Mouse (Mus musculus): ENCODE data around the gene Rps15a. TPM values are rescaled to one million over a fixed set of nuclear protein-coding genes. Genes with fewer than 3 reads are reported as not detected.

The Rps15a gene
- polyA plus RNA-seq, 1 experiment from 2014 or later = 803 TPM

- Histone ChIP-seq H3K4me3 (replicated peaks) (peak overlapping the region; percentile 9; the same call in 1 of the 2 replicates), H3K27me3 (no peaks in the 10 kb centered on the region), H3K9ac (no peak overlapping the region), H3K36me3 (peaks cover 86% of the 10 kb centered on the region), H3K4me2 (peak overlapping the region; percentile 83), H3K9me3 (replicated peaks) (no peaks in the 10 kb centered on the region), H3K4me1 (peaks cover 41% of the 10 kb centered on the region), H3K27ac (no peak overlapping the region)
- no peak for ATAC-seq (replicated peaks; ENCODE audit: low FRiP score)
- 75% methylated on average over 3 of the region's 3 CpGs for WGBS
Observed at GRCm38 (mm10) chr7:118111128-118111527, 4.9 kb downstream of the Rps15a start.

- WGBS = 70% methylated on average over 1 of the region's 1 CpGs
- Histone ChIP-seq H3K27me3 (no peaks in the 10 kb centered on the region), H3K36me3 (peaks cover 92% of the 10 kb centered on the region), H3K4me1 (peaks cover 19% of the 10 kb centered on the region), H3K9me3 (replicated peaks) (no peaks in the 10 kb centered on the region), H3K4me2 (no peak overlapping the region), H3K9ac (no peak overlapping the region), H3K4me3 (replicated peaks) (no peak overlapping the region), H3K27ac (no peak overlapping the region)
- no peak for ATAC-seq (replicated peaks; ENCODE audit: low FRiP score)
Observed at GRCm38 (mm10) chr7:118107671-118108070, 8.3 kb downstream of the Rps15a start.

GRCm38 (mm10) chr7:118104458-118105052, 11.4 kb downstream of the Rps15a start:
- Histone ChIP-seq H3K9ac (no peak overlapping the region), H3K9me3 (replicated peaks) (no peaks in the 10 kb centered on the region), H3K4me1 (no peaks in the 10 kb centered on the region), H3K27me3 (no peaks in the 10 kb centered on the region), H3K4me2 (no peak overlapping the region), H3K27ac (no peak overlapping the region), H3K4me3 (replicated peaks) (no peak overlapping the region), H3K36me3 (peaks cover 61% of the 10 kb centered on the region)
- 78% methylated on average over 5 of the region's 5 CpGs for WGBS
- ATAC-seq (replicated peaks; ENCODE audit: low FRiP score) = no peak

GRCm38 (mm10) chr7:118103462-118104379, 12.3 kb downstream of the Rps15a start:
- H3K9me3 ChIP-seq (replicated peaks) = no peaks in the 10 kb centered on the region
- no peak overlapping the region for H3K4me2 ChIP-seq
- H3K9ac ChIP-seq = no peak overlapping the region
- peaks cover 53% of the 10 kb centered on the region for H3K36me3 ChIP-seq
- WGBS = 46% methylated on average over 5 of the region's 5 CpGs
- ATAC-seq (replicated peaks; ENCODE audit: low FRiP score) = peak; percentile 40
- no peaks in the 10 kb centered on the region for H3K4me1 ChIP-seq
- no peaks in the 10 kb centered on the region for H3K27me3 ChIP-seq
- H3K4me3 ChIP-seq (replicated peaks) = no peak overlapping the region
- H3K27ac ChIP-seq = peak overlapping the region; percentile 30; the same call in 1 of the 2 replicates

- Histone ChIP-seq H3K27ac (peak overlapping the region; percentile 30; the same call in 1 of the 2 replicates), H3K4me1 (no peaks in the 10 kb centered on the region), H3K9ac (no peak overlapping the region), H3K4me2 (no peak overlapping the region), H3K36me3 (peaks cover 44% of the 10 kb centered on the region), H3K9me3 (replicated peaks) (no peaks in the 10 kb centered on the region), H3K27me3 (no peaks in the 10 kb centered on the region), H3K4me3 (replicated peaks) (no peak overlapping the region)
- 43% methylated on average over 4 of the region's 4 CpGs for WGBS
- ATAC-seq (replicated peaks; ENCODE audit: low FRiP score) = peak; percentile 57
Observed at GRCm38 (mm10) chr7:118102678-118103461, 13.1 kb downstream of the Rps15a start.

GRCm38 (mm10) chr7:118102231-118102630, 13.8 kb downstream of the Rps15a start:
- no peak; the same call in 1 of the 2 replicates for ATAC-seq (replicated peaks; ENCODE audit: low FRiP score)
- Histone ChIP-seq H3K27ac (0 out of 2 replicates have a peak overlapping the region, but pooled peaks have one; percentile 30), H3K4me2 (no peak overlapping the region), H3K36me3 (peaks cover 38% of the 10 kb centered on the region), H3K4me3 (replicated peaks) (no peak overlapping the region), H3K4me1 (no peaks in the 10 kb centered on the region), H3K9ac (no peak overlapping the region), H3K27me3 (no peaks in the 10 kb centered on the region), H3K9me3 (replicated peaks) (no peaks in the 10 kb centered on the region)
- WGBS = 37% methylated on average over 4 of the region's 4 CpGs

- no peak overlapping the region for H3K9ac ChIP-seq
- H3K4me2 ChIP-seq = no peak overlapping the region
- H3K4me3 ChIP-seq (replicated peaks) = no peak overlapping the region
- no peaks in the 10 kb centered on the region for H3K36me3 ChIP-seq
- no peaks in the 10 kb centered on the region for H3K9me3 ChIP-seq (replicated peaks)
- no peaks in the 10 kb centered on the region for H3K4me1 ChIP-seq
- no peak overlapping the region for H3K27ac ChIP-seq
- WGBS = 73% methylated on average over 7 of the region's 7 CpGs
- ATAC-seq (replicated peaks; ENCODE audit: low FRiP score) = no peak
- H3K27me3 ChIP-seq = no peaks in the 10 kb centered on the region
Observed at GRCm38 (mm10) chr7:118097615-118098014, 18.4 kb downstream of the Rps15a start.

GRCm38 (mm10) chr7:118079987-118080386, 36.0 kb downstream of the Rps15a start:
- H3K4me1 ChIP-seq = no peaks in the 10 kb centered on the region
- 83% methylated on average over 4 of the region's 4 CpGs for WGBS

GRCm38 (mm10) chr7:118079097-118079496, 36.9 kb downstream of the Rps15a start:
- no peak for ATAC-seq (replicated peaks; ENCODE audit: low FRiP score)
- Histone ChIP-seq H3K27ac (no peak overlapping the region), H3K9me3 (replicated peaks) (no peaks in the 10 kb centered on the region), H3K9ac (no peak overlapping the region), H3K36me3 (no peaks in the 10 kb centered on the region), H3K27me3 (no peaks in the 10 kb centered on the region), H3K4me3 (replicated peaks) (no peak overlapping the region), H3K4me2 (no peak overlapping the region), H3K4me1 (no peaks in the 10 kb centered on the region)
- WGBS = 92% methylated on average over 5 of the region's 5 CpGs

More at GRCm38 (mm10) chr7:118079987-118080386, 36.0 kb downstream of the Rps15a start:
- H3K9me3 ChIP-seq (replicated peaks) = no peaks in the 10 kb centered on the region
- no peak overlapping the region for H3K4me2 ChIP-seq
- no peak overlapping the region for H3K27ac ChIP-seq
- H3K27me3 ChIP-seq = no peaks in the 10 kb centered on the region
- H3K9ac ChIP-seq = no peak overlapping the region
- H3K4me3 ChIP-seq (replicated peaks) = no peak overlapping the region
- ATAC-seq (replicated peaks; ENCODE audit: low FRiP score) = no peak
- no peaks in the 10 kb centered on the region for H3K36me3 ChIP-seq

- Histone ChIP-seq H3K9me3 (replicated peaks) (no peaks in the 10 kb centered on the region), H3K4me1 (no peaks in the 10 kb centered on the region)
- ATAC-seq (replicated peaks; ENCODE audit: low FRiP score) = no peak
Observed at GRCm38 (mm10) chr7:118067261-118067660, 48.7 kb downstream of the Rps15a start.

GRCm38 (mm10) chr7:118056300-118056699, 59.7 kb downstream of the Rps15a start:
- Histone ChIP-seq H3K9me3 (replicated peaks) (peaks cover 7% of the 10 kb centered on the region; the same call in 1 of the 2 replicates), H3K36me3 (no peaks in the 10 kb centered on the region), H3K4me1 (no peaks in the 10 kb centered on the region), H3K4me2 (no peak overlapping the region), H3K4me3 (replicated peaks) (no peak overlapping the region), H3K27ac (no peak overlapping the region), H3K9ac (no peak overlapping the region), H3K27me3 (no peaks in the 10 kb centered on the region)
- 81% methylated on average over 6 of the region's 6 CpGs for WGBS
- ATAC-seq (replicated peaks; ENCODE audit: low FRiP score) = no peak

More at GRCm38 (mm10) chr7:118067261-118067660, 48.7 kb downstream of the Rps15a start:
- no peak overlapping the region for H3K9ac ChIP-seq
- no peak overlapping the region for H3K27ac ChIP-seq
- H3K27me3 ChIP-seq = no peaks in the 10 kb centered on the region
- WGBS = 93% methylated on average over 5 of the region's 5 CpGs
- no peak overlapping the region for H3K4me2 ChIP-seq
- H3K36me3 ChIP-seq = no peaks in the 10 kb centered on the region
- no peak overlapping the region for H3K4me3 ChIP-seq (replicated peaks)
